Mouse (Mus musculus) heart, embryonic 11.5 days (tissue): ENCODE data around the gene Sox6. TPM values are rescaled to one million over a fixed set of nuclear protein-coding genes. Genes with fewer than 3 reads are reported as not detected.

Source experiments
- ATAC-seq: fragments of 200-750 bp; cut with Nextera tagmentation; replicated peaks from 2 replicates; pipeline ENCODE4 v1.8.0; 2017; ENCODE audit warnings: moderate library complexity; ENCODE audit not compliant: insufficient number of reproducible peaks, low FRiP score, low TSS enrichment
- H3K27ac ChIP-seq: fragments of 300-500 bp; sonication (generic); 2 replicates; pipeline ENCODE4 v1.5.1; 2014; ENCODE audit warnings: mild to moderate bottlenecking, low read depth, low read length
- H3K27me3 ChIP-seq: fragments of 300-500 bp; sonication (generic); 2 replicates; pipeline ENCODE4 v1.6.1; 2014; ENCODE audit warnings: mild to moderate bottlenecking, low read length, mixed read lengths; ENCODE audit not compliant: control insufficient read depth, insufficient read depth
- H3K36me3 ChIP-seq: fragments of 300-500 bp; sonication (generic); 2 replicates; pipeline ENCODE4 v1.6.1; 2014; ENCODE audit warnings: mild to moderate bottlenecking, low read length, moderate library complexity, mixed read lengths; ENCODE audit not compliant: control insufficient read depth, insufficient read depth
- H3K4me1 ChIP-seq: fragments of 300-500 bp; sonication (generic); 2 replicates; pipeline ENCODE4 v1.6.1; 2014; ENCODE audit warnings: low read length; ENCODE audit not compliant: control insufficient read depth, insufficient read depth
- H3K4me2 ChIP-seq: fragments of 300-500 bp; sonication (generic); 2 replicates; pipeline ENCODE4 v1.6.1; 2014; ENCODE audit warnings: mild to moderate bottlenecking, moderate library complexity
- H3K4me3 ChIP-seq: fragments of 300-500 bp; sonication (generic); 2 replicates; pipeline ENCODE4 v1.5.1; 2014; ENCODE audit warnings: low read depth, low read length
- H3K9ac ChIP-seq: fragments of 300-500 bp; sonication (generic); 2 replicates; pipeline ENCODE4 v1.6.1; 2014; ENCODE audit warnings: mild to moderate bottlenecking, low read depth, low read length, moderate library complexity
- H3K9me3 ChIP-seq: fragments of 300-500 bp; sonication (generic); replicated peaks from 2 replicates; pipeline ENCODE4 v1.6.1; 2016; ENCODE audit warnings: low read length; ENCODE audit not compliant: control insufficient read depth
- WGBS: fragments of 180-500 bp; shearing (Covaris S2); extraction: QIAGEN DNeasy Blood & Tissue Kit; methylation state at CpG from one replicate; pipeline ENCODE4 v1.1.7; 2014; ENCODE audit not compliant: insufficient replicate concordance; 5-methylcytosine and 5-hydroxymethylcytosine counted together
- polyA plus RNA-seq: library from polyadenylated mRNA; unstranded; fragments of >200 nt; fragmentation: Nextera tagmentation; extraction: Ambion mirVana; gene quantifications from 2 replicates; pipeline ENCODE4 v1.2.1, GENCODE M21; 2014

Sox6 gene
- polyA plus RNA-seq, 1 experiment from 2014 or later: 45.1 TPM

DNA sequence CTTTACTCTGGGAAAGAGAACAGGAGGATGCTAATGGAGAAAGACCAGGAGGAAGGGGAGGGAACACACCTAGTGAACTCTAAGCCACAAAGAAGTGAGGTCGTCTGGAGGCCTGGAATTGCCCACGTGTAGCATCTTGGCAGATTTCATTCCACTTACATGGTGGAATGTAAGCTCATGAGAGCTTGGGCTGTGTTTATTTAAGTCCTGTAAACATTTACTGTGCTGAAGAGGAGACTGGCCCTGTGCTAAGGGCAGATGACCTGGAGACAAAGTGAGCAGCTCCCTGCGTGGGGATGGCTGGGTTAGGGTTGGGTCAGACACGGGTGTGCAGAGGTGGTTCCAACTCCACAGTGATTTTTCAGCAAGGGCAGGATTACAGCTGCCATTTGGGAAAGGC, 576.3 kb downstream of the Sox6 start:
- no peak for ATAC-seq
- H3K9ac ChIP-seq: no peak overlapping the region
- no peaks in the 10 kb centered on the region for H3K4me1 ChIP-seq
- H3K27ac ChIP-seq: no peak overlapping the region
- no peaks in the 10 kb centered on the region for H3K27me3 ChIP-seq
- peaks cover 2% of the 10 kb centered on the region; the same call in 1 of the 2 replicates for H3K9me3 ChIP-seq
- no peak overlapping the region for H3K4me2 ChIP-seq
- WGBS: 37% methylated on average over 4 of the region's 4 CpGs
- no peak overlapping the region for H3K4me3 ChIP-seq
- no peaks in the 10 kb centered on the region for H3K36me3 ChIP-seq

DNA sequence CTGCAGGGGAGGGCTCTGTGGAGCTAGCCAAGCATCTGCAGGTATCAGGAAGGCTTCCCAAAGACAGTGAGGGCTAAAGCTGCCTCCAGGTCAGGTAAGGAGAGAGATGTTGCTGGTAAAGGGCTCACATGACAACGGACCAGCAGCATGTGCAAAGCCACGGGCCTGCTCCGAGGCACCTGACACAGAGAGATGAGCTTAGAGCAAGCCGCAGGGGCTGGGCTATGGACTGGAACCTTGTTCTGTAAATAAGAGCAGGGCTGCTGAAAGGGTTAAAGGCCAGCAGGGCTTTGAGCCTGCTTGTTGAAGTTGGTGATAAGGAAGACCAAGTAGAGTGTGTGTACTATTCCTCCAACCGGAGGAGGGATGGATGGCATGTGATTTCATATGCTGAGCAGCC, 583.6 kb downstream of the Sox6 start:
- Histone ChIP-seq H3K27me3 (no peaks in the 10 kb centered on the region), H3K4me3 (no peak overlapping the region), H3K27ac (no peak overlapping the region), H3K9me3 (no peaks in the 10 kb centered on the region), H3K9ac (no peak overlapping the region), H3K36me3 (no peaks in the 10 kb centered on the region), H3K4me1 (peaks cover 11% of the 10 kb centered on the region), H3K4me2 (no peak overlapping the region)
- 55% methylated on average over 5 of the region's 5 CpGs for WGBS
- ATAC-seq: no peak

DNA sequence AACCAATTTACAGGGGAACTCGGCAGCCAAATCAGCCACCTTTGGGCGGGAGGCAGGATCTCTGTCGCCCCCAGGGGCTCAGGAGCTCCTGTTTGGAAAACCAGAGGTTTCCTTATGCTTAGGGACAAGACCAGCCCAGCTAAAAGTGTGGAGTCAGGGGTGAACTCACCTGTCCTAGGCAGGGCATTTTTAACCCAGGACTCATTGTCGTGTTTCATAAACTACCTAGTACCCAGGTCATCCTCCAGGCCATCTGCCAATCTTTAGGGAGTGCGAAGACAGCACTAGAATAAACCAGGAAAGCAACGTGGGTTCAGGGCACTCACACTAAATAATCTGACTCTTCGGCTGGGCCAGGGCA, 584.9 kb downstream of the Sox6 start:
- no peak overlapping the region for H3K9ac ChIP-seq
- H3K27me3 ChIP-seq: no peaks in the 10 kb centered on the region
- 0 out of 2 replicates have a peak overlapping the region, but pooled peaks have one; percentile 8 for H3K4me3 ChIP-seq
- WGBS: 49% methylated on average over 7 of the region's 7 CpGs
- H3K9me3 ChIP-seq: no peaks in the 10 kb centered on the region
- H3K36me3 ChIP-seq: no peaks in the 10 kb centered on the region
- H3K4me1 ChIP-seq: peaks cover 15% of the 10 kb centered on the region
- H3K27ac ChIP-seq: no peak overlapping the region
- ATAC-seq: 0 out of 2 replicates have a peak, but pooled peaks have one; percentile 31
- peak overlapping the region; percentile 44; the same call in 1 of the 2 replicates for H3K4me2 ChIP-seq

DNA sequence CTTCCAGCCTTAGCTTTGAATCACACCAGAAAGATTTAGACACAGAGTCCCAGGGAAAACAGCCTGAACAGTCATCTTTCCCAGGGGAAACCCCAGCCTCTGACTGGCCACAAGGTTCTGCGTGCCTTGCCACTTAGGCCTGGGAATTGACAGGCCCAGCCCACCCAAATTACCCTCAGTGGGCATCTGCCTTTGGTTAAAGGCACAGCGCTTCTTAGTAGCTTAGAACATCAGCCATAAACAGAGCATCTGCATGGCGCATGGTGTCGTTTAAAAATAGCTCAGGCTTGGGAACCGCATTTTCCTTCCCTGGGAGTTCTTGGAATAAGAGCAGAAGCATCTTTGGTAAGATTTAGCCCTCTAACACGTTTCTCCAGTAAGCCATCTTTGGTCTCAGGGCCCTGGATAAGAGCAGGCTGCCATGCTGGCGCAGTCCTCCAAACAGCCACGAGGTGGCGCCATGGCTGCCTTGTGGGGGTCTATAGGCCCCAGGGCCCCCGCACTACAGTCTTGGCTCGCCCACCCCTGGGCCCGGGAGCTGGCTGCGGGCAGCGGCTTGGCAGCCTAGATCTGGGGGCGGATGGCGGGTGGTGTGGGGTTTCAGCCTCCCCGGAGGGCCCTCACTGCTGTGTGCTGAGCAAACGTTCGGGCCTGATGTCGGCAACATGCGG, 585.4 kb downstream of the Sox6 start:
- no peaks in the 10 kb centered on the region for H3K9me3 ChIP-seq
- no peaks in the 10 kb centered on the region for H3K36me3 ChIP-seq
- 16% methylated on average over 21 of the region's 21 CpGs for WGBS
- ATAC-seq: 0 out of 2 replicates have a peak, but pooled peaks have one; percentile 50
- peaks cover 17% of the 10 kb centered on the region for H3K4me1 ChIP-seq
- H3K4me2 ChIP-seq: peak overlapping the region; percentile 44
- no peak overlapping the region for H3K27ac ChIP-seq
- no peak overlapping the region for H3K9ac ChIP-seq
- no peaks in the 10 kb centered on the region for H3K27me3 ChIP-seq
- H3K4me3 ChIP-seq: 0 out of 2 replicates have a peak overlapping the region, but pooled peaks have one; percentile 8

DNA sequence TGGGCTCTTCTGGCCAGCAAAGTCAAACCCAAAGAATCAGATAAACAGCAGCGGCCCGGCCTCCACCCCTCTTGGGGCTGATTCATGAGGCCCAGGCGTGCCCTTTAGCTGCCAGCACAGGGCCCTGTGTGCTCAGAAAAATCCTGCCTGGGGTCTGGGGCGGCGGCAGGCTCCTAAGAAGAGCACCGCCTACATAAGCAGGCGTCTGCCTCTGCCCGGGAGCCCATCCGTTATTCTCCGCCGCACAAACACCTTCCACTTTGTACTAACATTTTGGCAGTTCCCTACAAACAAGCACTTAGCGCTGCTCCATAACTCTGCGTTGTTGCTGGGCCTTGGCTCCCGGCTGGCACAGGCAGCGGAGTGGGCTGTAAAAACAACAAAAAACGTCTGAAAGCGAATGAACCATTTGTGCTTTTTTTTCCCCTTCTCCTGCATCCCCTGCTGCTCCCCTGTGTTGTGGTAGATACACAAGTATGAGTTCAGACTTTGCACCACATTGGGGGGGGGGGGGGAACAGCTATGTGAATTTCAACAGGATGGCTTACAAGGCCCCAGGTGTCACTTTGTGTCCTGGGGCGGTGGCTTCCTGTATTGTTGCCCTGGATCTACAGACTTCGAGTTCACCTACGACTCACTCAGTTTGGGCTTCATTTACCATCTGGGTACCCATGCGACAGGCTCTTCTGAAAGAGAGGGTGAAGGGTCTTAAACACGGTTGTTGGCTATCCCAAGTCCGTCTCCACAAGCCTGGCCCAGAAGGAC, 588.0 kb downstream of the Sox6 start:
- 46% methylated on average over 23 of the region's 23 CpGs for WGBS
- H3K9me3 ChIP-seq: no peaks in the 10 kb centered on the region
- no peaks in the 10 kb centered on the region for H3K36me3 ChIP-seq
- no peaks in the 10 kb centered on the region for H3K27me3 ChIP-seq
- peak overlapping the region; percentile 54 for H3K9ac ChIP-seq
- peaks cover 17% of the 10 kb centered on the region for H3K4me1 ChIP-seq
- no peak overlapping the region for H3K4me2 ChIP-seq
- no peak overlapping the region for H3K4me3 ChIP-seq
- H3K27ac ChIP-seq: no peak overlapping the region
- ATAC-seq: no peak

DNA sequence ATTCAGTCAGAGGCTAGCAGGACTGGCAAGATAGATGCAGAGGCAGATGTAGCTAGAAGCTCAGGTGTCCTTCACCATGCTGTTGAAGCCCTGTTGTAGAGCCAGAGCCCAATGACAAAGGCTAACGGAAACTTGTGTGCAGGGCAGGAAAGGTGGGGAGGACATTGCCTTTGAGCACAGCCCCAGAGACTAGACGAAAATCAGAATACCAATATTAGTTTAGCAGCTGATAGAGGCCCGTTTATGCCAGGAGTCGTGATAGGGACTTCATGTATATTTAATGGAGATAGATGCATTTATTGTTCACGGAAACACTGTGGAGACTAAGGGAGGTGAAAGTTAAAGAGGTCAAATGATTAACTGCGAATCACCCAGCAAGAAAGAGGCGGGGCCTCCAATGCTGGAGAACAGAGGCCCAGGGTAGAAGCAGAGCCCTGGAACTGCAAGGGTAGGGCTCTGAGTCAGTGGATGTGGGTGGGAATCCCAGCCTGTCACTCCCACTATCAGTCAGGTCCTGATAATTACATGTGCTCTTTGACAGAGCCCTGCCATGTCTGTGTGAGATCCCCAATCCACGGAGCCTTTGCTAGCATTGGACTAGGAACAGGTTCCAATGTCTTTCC, 590.1 kb downstream of the Sox6 start:
- Histone ChIP-seq H3K4me1 (peaks cover 17% of the 10 kb centered on the region), H3K4me2 (no peak overlapping the region), H3K27me3 (no peaks in the 10 kb centered on the region), H3K9ac (no peak overlapping the region), H3K4me3 (no peak overlapping the region), H3K36me3 (no peaks in the 10 kb centered on the region), H3K27ac (no peak overlapping the region), H3K9me3 (no peaks in the 10 kb centered on the region)
- ATAC-seq: no peak
- 51% methylated on average over 8 of the region's 8 CpGs for WGBS

DNA sequence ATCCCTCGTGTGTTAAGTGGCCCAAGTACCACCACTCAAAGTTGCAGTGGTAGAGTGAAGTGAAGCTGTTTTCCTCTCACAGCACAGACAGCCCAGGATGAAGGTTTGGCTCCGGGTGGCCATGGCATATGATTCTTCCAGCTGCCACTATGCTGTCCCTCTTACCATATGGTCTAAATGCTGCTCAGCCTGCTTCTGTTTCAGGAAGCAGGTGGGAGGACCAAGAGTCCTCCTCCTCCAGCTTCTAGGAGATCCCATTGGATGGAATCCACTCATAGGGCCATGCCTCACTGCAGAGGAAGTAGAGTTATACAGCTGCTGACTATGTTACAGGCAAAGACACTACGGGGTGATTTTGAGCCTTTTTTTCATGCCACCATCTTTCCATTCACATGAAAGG, 591.5 kb downstream of the Sox6 start:
- WGBS: 70% methylated on average over 3 of the region's 3 CpGs
- Histone ChIP-seq H3K4me3 (no peak overlapping the region), H3K4me1 (peaks cover 12% of the 10 kb centered on the region), H3K9ac (no peak overlapping the region), H3K27me3 (no peaks in the 10 kb centered on the region), H3K27ac (no peak overlapping the region), H3K9me3 (no peaks in the 10 kb centered on the region), H3K4me2 (no peak overlapping the region), H3K36me3 (no peaks in the 10 kb centered on the region)
- ATAC-seq: no peak

DNA sequence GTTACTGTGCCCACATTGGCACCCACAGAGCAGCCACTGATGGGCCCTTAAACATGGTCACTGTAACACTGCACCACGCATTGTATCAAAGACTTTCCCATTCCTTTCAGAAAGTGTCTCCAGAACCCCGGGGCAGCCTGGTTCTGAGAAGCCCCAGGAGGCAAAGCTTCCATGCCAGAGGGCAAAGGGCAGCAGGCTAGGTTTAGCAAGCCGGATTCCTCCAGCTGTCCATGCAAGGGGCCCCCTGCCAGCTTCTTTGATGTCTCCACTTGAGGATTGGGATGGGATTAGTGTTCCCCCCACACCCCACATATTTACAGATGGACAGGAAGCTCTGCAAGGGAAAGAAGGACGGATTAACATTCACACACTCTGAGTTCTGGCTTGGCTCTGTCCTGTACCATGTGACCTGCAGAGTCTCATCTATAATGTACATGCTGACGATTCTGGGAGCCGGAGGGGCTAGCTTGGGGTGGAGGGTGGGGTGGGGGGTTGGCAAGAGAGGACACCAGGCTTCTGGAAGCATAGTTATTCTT, 592.0 kb downstream of the Sox6 start:
- H3K36me3 ChIP-seq: no peaks in the 10 kb centered on the region
- WGBS: 46% methylated on average over 6 of the region's 6 CpGs
- no peak overlapping the region for H3K4me2 ChIP-seq
- ATAC-seq: no peak
- no peaks in the 10 kb centered on the region for H3K9me3 ChIP-seq
- H3K4me1 ChIP-seq: peaks cover 12% of the 10 kb centered on the region
- no peaks in the 10 kb centered on the region for H3K27me3 ChIP-seq
- no peak overlapping the region for H3K9ac ChIP-seq
- no peak overlapping the region for H3K4me3 ChIP-seq
- no peak overlapping the region for H3K27ac ChIP-seq
